Mouse (Mus musculus) MEL (cell line): ENCODE results near the gene Tm4sf5. TPM values are rescaled to one million over a fixed set of nuclear protein-coding genes. Genes with fewer than 3 reads are reported as not detected.

ENCODE experiments used
- DNase-seq: peaks from one replicate; pipeline ENCODE4 v3.0.0; 2011; ENCODE audit warnings: low read depth, low spot score
- H3K27ac ChIP-seq: 2 replicates; pipeline ENCODE4 v1.5.1; 2012; ENCODE audit warnings: low read depth, mild to moderate bottlenecking, control low read depth, low read length, moderate library complexity; ENCODE audit not compliant: control insufficient read depth
- H3K27me3 ChIP-seq, 2 experiments: fragments of 150-350 bp in 1 of 2; sonication (generic) in 1 of 2; 2 replicates each; pipeline ENCODE4 v1.6.1; 2012; ENCODE audit warnings: low read length in 2 of 2, mild to moderate bottlenecking in 2 of 2, improper control_type of control experiment in 1 of 2, moderate library complexity in 1 of 2; ENCODE audit not compliant: insufficient read depth in 2 of 2, control insufficient read depth in 1 of 2
- H3K36me3 ChIP-seq, 2 experiments: 2 replicates each; pipeline ENCODE4 v1.6.1; 2012 to 2014; ENCODE audit warnings: low read length in 2 of 2, improper control_type of control experiment in 1 of 2, inconsistent platforms in 1 of 2, mild to moderate bottlenecking in 1 of 2; ENCODE audit not compliant: insufficient read depth in 2 of 2, control insufficient read depth in 1 of 2
- H3K4me1 ChIP-seq, 2 experiments: fragments of 150-350 bp in 1 of 2; sonication (generic) in 1 of 2; 2 replicates each; pipeline ENCODE4 v1.6.1; 2012; ENCODE audit warnings: low read length in 2 of 2, improper control_type of control experiment in 1 of 2, mild to moderate bottlenecking in 1 of 2; ENCODE audit not compliant: insufficient read depth in 2 of 2, control insufficient read depth in 1 of 2
- H3K4me3 ChIP-seq, 2 experiments: fragments of 150-350 bp in 1 of 2; sonication (generic) in 1 of 2; 2 replicates each; pipeline ENCODE4 v1.5.1; 2012; ENCODE audit warnings: low read depth in 2 of 2, low read length in 2 of 2, mild to moderate bottlenecking in 2 of 2, moderate library complexity in 2 of 2, control low read depth in 1 of 2, improper control_type of control experiment in 1 of 2; ENCODE audit not compliant: control insufficient read depth in 1 of 2, insufficient read depth in 1 of 2
- H3K79me2 ChIP-seq: 2 replicates; pipeline ENCODE4 v1.6.1; 2012; ENCODE audit warnings: mild to moderate bottlenecking, low read length, moderate library complexity; ENCODE audit not compliant: control insufficient read depth, poor library complexity, insufficient read depth
- H3K9ac ChIP-seq: 2 replicates; pipeline ENCODE4 v1.6.1; 2012; ENCODE audit warnings: low read depth, mild to moderate bottlenecking, control low read depth, low read length, moderate library complexity; ENCODE audit not compliant: control insufficient read depth, poor library complexity, severe bottlenecking
- H3K9me3 ChIP-seq: fragments of 150-350 bp; sonication (generic); replicated peaks from 2 replicates; pipeline ENCODE4 v1.6.1; 2012; ENCODE audit warnings: mild to moderate bottlenecking, low read length, improper control_type of control experiment, moderate library complexity; ENCODE audit not compliant: insufficient read depth
- BHLHE40 ChIP-seq: IDR thresholded peaks from 2 replicates; pipeline ENCODE4 v1.6.1; 2012; ENCODE audit warnings: low read depth, mild to moderate bottlenecking, inconsistent platforms, low read length, improper control_type of control experiment, borderline replicate concordance
- CHD2 ChIP-seq: IDR thresholded peaks from 2 replicates; pipeline ENCODE4 v1.6.1; 2011; ENCODE audit warnings: low read length, improper control_type of control experiment
- E2F4 ChIP-seq: IDR thresholded peaks from 2 replicates; pipeline ENCODE4 v1.6.1; 2011; ENCODE audit warnings: low read depth, low read length, improper control_type of control experiment, borderline replicate concordance
- ELF1 ChIP-seq: IDR thresholded peaks from 2 replicates; pipeline ENCODE4 v1.6.1; 2014; ENCODE audit warnings: low read depth, mild to moderate bottlenecking, inconsistent platforms, low read length, improper control_type of control experiment, moderate library complexity
- EP300 ChIP-seq, 2 experiments: IDR thresholded peaks; 2 replicates each; pipeline ENCODE4 v1.6.1; 2011; ENCODE audit warnings: improper control_type of control experiment in 2 of 2, low read length in 2 of 2, low read depth in 1 of 2, mild to moderate bottlenecking in 1 of 2
- GABPA ChIP-seq: IDR thresholded peaks from 2 replicates; pipeline ENCODE4 v1.6.1; 2012; ENCODE audit warnings: low read depth, mild to moderate bottlenecking, inconsistent platforms, low read length, improper control_type of control experiment, moderate library complexity
- HCFC1 ChIP-seq: IDR thresholded peaks from 2 replicates; pipeline ENCODE4 v1.6.1; 2012; ENCODE audit warnings: low read depth, mild to moderate bottlenecking, inconsistent platforms, low read length, improper control_type of control experiment, moderate library complexity
- MAFK ChIP-seq: IDR thresholded peaks from 2 replicates; pipeline ENCODE4 v1.6.1; 2011; ENCODE audit warnings: low read depth, mild to moderate bottlenecking, low read length, improper control_type of control experiment, borderline replicate concordance
- MEF2A ChIP-seq: IDR thresholded peaks from 2 replicates; pipeline ENCODE4 v1.6.1; 2014; ENCODE audit warnings: low read depth, mild to moderate bottlenecking, inconsistent platforms, low read length, improper control_type of control experiment; ENCODE audit not compliant: poor library complexity, insufficient replicate concordance, severe bottlenecking; ENCODE audit errors: extremely low read depth
- MXI1 ChIP-seq: IDR thresholded peaks from 2 replicates; pipeline ENCODE4 v1.6.1; 2011; ENCODE audit warnings: mild to moderate bottlenecking, low read depth, low read length, improper control_type of control experiment
- MYB ChIP-seq: IDR thresholded peaks from 2 replicates; pipeline ENCODE4 v1.6.1; 2011; ENCODE audit warnings: mild to moderate bottlenecking, low read depth, low read length, improper control_type of control experiment
- NELFE ChIP-seq: IDR thresholded peaks from 2 replicates; pipeline ENCODE4 v1.6.1; 2011; ENCODE audit warnings: low read depth, low read length, improper control_type of control experiment
- POLR2AphosphoS2 ChIP-seq: IDR thresholded peaks from 2 replicates; pipeline ENCODE4 v1.6.1; 2011; ENCODE audit warnings: low read length, improper control_type of control experiment
- POLR2AphosphoS5 ChIP-seq: IDR thresholded peaks from 2 replicates; pipeline ENCODE4 v1.6.1; 2012; ENCODE audit warnings: low read depth, borderline replicate concordance, mild to moderate bottlenecking, inconsistent platforms, low read length, moderate library complexity, mixed read lengths
- RCOR1 ChIP-seq: IDR thresholded peaks from 2 replicates; pipeline ENCODE4 v1.6.1; 2012; ENCODE audit warnings: low read depth, mild to moderate bottlenecking, inconsistent platforms, low read length, improper control_type of control experiment
- SIN3A ChIP-seq: IDR thresholded peaks from 2 replicates; pipeline ENCODE4 v1.6.1; 2012; ENCODE audit warnings: low read length, improper control_type of control experiment, inconsistent platforms
- SMC3 ChIP-seq: IDR thresholded peaks from 2 replicates; pipeline ENCODE4 v1.6.1; 2011; ENCODE audit warnings: low read depth, low read length, improper control_type of control experiment
- TCF12 ChIP-seq: IDR thresholded peaks from 2 replicates; pipeline ENCODE4 v1.6.1; 2014; ENCODE audit warnings: low read depth, mild to moderate bottlenecking, inconsistent platforms, low read length, improper control_type of control experiment, moderate library complexity
- ZMIZ1 ChIP-seq: IDR thresholded peaks from 2 replicates; pipeline ENCODE4 v1.6.1; 2012; ENCODE audit warnings: low read depth, mild to moderate bottlenecking, inconsistent platforms, low read length, improper control_type of control experiment, moderate library complexity
- polyA plus RNA-seq, 2 experiments: library from polyadenylated mRNA; stranded (reverse) in 1 of 2; unstranded in 1 of 2; fragments of >175 nt in 1 of 2; fragments of >200 nt in 1 of 2; gene quantifications; 2 replicates each; pipeline versions ENCODE4 v1.2.1 to v1.2.4; 2012; ENCODE audit warnings: low replicate concordance in 2 of 2, low read depth in 1 of 2; ENCODE audit not compliant: insufficient read length in 2 of 2, insufficient read depth in 1 of 2, missing spikeins in 1 of 2
- total RNA-seq: library from RNA; depleted of rRNA; stranded (reverse); fragments of 300-350 nt; gene quantifications from 2 replicates; pipeline ENCODE4 v1.2.3, GENCODE M21; 2012

Gene Tm4sf5
- total and polyA plus RNA-seq, 3 experiments, result 0.21 to 0.27 TPM; not detected in 1

DNA sequence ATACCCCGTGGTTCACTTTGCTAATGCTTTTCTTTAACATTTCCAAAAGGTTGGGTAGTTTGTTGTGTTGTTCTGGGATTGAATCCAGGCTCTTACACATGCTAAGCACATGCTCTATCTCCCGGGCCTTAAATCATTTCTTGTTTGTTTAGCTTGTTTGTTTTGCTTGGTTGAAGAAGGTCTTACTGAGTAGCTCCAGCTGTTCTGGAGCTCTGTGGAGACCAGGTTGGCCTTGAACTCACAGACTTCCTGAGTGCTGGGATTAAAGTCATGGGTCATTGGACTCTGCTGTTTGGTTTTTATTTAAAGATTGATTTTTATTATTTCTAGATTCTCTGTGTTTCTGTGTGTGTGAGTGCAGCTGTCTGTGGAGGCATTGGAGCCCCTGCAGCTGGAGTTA, 19.5 kb upstream of the Tm4sf5 start:
- no peaks in the 10 kb centered on the region for H3K79me2 ChIP-seq
- no peaks in the 10 kb centered on the region for H3K4me1 ChIP-seq
- no peak for DNase-seq
- H3K9ac ChIP-seq, result no peak overlapping the region
- H3K4me3 ChIP-seq, result no peak overlapping the region
- H3K27me3 ChIP-seq, result peaks cover 27 to 57% of the 10 kb centered on the region in 2 experiments
- no peak for TF ChIP-seq MEF2A
- TF ChIP-seq SMC3, result no peak
- TF ChIP-seq MAFK, result no peak
- TF ChIP-seq HCFC1, result no peak
- TF ChIP-seq MYB, result no peak
- TF ChIP-seq SIN3A, result no peak
- no peak for TF ChIP-seq POLR2AphosphoS5
- TF ChIP-seq GABPA, result no peak
- no peak for TF ChIP-seq EP300 (IDR thresholded peaks at IDR 0.05; ENCODE audit: low read depth in 1 of 2, low read length in 2 of 2)
- TF ChIP-seq ELF1, result no peak
- no peaks in the 10 kb centered on the region for H3K36me3 ChIP-seq
- no peak overlapping the region for H3K27ac ChIP-seq
- H3K9me3 ChIP-seq, result no peaks in the 10 kb centered on the region

DNA sequence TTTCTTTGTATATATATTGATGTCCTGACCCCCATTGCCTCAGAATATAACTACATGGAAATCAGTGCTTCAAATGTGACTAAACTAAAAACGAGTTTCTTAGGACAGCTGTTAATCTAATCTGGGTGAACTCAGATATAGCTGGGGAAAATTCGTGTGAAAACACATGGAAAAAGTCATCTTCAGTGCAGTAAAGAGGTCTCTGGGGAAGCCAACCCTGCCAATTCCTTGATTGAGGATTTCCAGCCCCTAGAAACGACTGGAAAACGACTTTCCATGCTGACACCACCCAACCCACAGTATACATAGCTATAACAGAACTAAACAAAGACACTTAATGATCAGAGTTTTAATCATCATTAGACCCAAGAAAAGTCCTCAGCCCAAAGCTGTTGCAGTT, 17.2 kb upstream of the Tm4sf5 start:
- no peaks in the 10 kb centered on the region for H3K79me2 ChIP-seq
- no peaks in the 10 kb centered on the region for H3K9me3 ChIP-seq
- no peaks in the 10 kb centered on the region for H3K4me1 ChIP-seq
- H3K27me3 ChIP-seq, result peaks cover 27 to 57% of the 10 kb centered on the region in 2 experiments
- no peak overlapping the region for H3K4me3 ChIP-seq
- no peak overlapping the region for H3K9ac ChIP-seq
- TF ChIP-seq E2F4 (no peak), HCFC1 (no peak), TCF12 (no peak), POLR2AphosphoS2 (no peak), MXI1 (no peak), NELFE (no peak), SMC3 (no peak), MYB (no peak), RCOR1 (no peak), BHLHE40 (no peak), ZMIZ1 (no peak), CHD2 (no peak)
- H3K36me3 ChIP-seq, result no peaks in the 10 kb centered on the region
- DNase-seq, result no peak
- H3K27ac ChIP-seq, result no peak overlapping the region
